Mouse (Mus musculus) gastrocnemius, postnatal 10 days (tissue): ENCODE data around the gene Oas1h. TPM values are rescaled to one million over a fixed set of nuclear protein-coding genes. Genes with fewer than 3 reads are reported as not detected.
"Not testable (repeated sequence)": the region's sequence is repeated elsewhere in the genome, so short reads cannot be mapped to it uniquely, and the experiment has no call there.

ENCODE experiments used
- DNase-seq: peaks from one replicate; pipeline ENCODE4 v3.0.0; 2021; ENCODE audit warnings: mixed read lengths
- long read RNA-seq, 2 experiments: library from polyadenylated mRNA; stranded (forward); transcript quantifications; one replicate each; pipeline ENCODE4 v2.0.0; 2021
- total RNA-seq, 2 experiments: library from RNA; stranded (reverse); gene quantifications; 2 replicates each; pipeline ENCODE4 v1.2.3; 2021

The Oas1h gene
- not detected for total RNA-seq
- long read RNA-seq, experiment 1, result 0 reads
- long read RNA-seq, experiment 2, result 0 reads

DNA sequence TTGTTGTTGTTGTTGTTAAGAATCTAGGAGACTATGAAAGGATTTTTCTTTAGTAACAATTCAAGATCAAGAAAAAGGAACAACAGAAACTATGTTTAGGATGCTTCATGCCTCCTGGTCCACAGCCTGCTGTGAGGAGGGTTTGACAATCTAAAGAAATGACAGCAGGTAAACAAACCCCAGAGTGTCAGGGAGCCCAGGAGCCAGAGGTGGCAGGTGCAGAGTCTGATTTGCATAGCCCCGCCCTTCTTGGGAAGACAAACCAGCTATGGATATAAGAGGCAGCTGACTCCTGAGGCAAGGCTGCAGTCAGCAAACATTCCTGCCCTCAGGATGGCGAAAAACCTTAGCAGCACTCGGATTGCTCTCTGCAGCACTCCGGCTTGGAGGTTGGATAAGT is at the start of gene Oas1h:
Gene Oas1h, plus strand, starts transcription at position 301 of the 400 bp plus-strand sequence.
- no peak for DNase-seq

DNA sequence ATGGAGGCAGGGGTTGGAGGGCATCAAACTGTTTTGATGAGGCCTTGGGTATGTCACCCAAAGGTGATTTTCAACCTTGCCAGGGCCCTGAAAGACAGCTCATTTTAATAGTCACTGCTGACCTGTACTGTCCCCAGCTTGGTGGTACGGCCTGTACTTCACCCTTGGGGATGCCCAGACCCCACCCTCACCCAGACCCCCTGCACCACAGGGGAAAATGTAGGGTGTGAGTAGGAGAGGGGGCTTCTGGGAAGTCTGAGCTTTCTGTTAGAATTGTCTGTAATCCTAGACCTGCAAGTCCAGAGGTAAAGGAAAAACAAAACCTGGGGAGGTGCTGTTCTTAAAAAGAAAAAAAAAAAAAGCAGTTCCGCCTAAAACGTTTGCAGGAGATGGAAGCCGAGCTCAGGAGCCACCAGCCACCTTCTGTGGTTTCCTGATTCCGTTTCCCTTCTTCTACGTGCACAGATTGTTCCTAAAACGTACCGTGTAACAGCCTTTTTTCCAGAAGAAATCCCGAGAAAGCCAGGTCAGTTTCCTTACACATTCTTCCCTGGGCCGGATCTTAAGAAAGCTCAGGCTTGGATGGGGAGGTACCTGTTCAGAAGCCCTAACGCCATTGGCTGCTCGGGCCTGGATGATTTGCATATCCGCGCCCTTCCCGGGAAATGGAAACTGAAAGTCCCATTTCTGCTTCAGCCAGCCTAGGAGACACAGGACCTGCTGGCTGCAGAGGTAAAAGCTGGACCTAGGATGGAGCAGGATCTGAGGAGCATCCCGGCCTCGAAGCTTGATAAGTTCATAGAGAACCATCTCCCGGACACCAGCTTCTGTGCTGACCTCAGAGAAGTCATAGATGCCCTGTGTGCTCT is 49.0 kb upstream of the Oas1h start, which contains the start of gene Oas1c:
Gene Oas1c, minus strand, starts transcription at position 564 of the 869 bp plus-strand sequence.
- DNase-seq, result peak; percentile 58

DNA sequence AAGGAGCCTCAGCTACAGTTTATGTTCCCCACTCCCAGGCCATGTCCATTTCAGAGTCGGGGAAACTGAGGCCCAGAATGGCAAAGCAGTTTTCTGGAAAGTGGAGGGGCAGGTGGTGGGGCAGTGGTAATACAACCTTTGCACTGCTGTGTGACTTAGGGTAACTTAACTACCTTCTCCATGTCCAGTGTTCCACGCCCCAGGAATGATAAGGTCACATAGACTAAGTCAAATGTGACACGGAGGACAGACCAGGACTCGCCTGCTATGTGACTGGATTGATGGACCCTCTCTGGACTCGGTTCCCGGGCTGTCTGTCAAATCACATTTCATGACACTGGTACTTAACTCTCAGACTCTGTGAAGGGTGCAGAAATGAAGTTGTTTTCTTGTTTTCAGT is 48.2 kb upstream of the Oas1h start:
- no peak for DNase-seq

DNA sequence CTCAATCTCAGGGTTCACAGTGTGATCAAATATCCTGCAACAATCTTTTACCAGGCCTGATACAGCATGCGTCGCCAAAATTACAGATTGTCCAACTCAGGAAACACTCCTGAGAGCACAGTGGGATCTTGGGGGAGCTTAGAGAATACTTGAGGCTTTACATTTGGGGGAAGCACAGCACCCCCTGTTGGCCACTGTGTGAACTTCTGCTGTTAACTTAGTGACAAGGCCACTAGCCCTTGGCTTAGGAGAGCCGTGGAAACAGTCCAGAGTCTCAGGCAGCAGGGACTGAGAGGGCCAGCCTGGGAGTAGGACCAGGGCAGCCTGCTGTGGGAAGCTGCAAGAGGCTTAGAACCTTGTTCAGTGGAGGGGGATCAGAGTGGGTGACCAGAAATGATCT is 45.3 kb upstream of the Oas1h start:
- no peak for DNase-seq

DNA sequence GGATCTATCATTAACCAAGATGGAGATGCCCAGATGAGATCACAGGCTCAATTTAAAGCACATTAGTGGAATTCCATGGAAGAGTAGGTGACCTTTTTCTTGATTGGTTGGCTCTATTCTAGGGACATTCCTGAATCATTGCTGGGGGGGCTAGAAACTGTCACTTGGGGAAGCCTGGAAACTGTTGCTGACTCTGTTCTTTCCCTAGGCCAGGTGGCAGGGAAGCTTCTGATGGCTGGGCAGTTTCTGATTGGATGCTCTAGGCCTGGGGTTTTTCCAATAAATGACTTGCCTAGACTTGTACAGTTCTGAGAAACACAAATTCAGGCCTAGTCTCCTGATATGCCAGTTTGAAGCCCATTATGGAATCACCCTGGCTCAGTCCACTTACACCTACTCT is 42.2 kb upstream of the Oas1h start:
- DNase-seq, result no peak

DNA sequence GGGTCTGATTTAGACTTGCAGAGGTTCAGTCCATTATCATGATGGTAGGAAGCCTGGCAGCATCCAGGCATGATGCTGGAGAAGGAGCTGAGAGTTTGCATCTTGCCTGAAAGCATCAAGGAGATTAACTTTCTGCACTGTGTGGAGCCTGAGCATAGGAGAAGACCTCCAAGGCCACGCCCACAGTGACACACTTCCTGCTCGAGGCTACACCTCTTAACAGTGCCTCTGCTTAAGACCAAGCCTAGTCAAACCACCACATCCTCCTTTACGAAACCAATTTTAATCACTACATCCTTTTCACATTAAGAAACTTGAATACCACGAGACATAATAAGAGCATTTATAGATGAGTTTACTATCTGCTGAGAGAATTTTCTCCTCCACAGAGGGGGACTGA is 30.2 kb upstream of the Oas1h start:
- DNase-seq, result no peak

DNA sequence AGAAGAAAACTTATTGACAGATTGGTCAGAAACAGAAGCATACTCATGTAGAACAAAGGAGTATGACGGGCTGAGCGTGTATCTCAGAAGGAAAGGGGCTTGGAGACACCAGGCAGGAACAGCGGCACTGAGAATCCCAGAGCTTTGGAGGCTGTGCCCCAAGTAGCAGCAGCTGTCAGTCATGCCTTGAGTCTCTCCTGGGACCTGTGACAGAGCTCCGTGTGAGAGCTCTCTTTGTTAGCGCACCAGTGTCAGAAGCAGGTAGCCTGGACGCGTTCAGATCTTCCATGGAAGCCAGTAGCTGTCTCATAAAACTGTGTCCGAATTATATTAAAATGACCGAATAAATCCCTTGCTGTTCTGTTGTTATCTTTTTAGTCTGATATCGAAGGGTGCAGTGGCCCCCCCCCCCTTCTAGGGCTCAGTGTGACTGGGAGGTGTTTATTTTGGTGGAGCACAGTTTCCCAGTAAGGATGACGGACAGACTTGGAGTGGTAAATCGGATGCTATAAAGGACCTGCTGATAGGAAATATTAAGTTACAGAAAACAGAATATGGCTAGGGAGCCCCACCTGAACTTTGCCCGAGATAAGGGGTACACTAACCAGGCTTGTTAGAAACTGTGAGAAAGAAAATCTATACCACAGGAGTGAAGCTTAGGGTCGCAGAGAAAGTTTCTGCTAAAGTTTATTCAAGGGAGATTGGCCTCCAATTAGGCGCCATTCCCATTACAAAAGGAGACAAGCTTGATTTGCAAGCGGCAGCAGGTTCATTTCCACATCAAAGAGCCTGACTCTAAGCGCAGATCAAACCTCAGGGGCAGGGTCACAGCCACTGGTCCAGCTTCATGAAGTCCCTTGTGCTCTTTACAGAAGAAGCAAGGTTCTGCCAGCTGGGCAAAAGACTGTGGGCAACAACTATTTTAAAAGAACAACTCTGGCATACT is 27.6 kb upstream of the Oas1h start:
- DNase-seq, result no peak

DNA sequence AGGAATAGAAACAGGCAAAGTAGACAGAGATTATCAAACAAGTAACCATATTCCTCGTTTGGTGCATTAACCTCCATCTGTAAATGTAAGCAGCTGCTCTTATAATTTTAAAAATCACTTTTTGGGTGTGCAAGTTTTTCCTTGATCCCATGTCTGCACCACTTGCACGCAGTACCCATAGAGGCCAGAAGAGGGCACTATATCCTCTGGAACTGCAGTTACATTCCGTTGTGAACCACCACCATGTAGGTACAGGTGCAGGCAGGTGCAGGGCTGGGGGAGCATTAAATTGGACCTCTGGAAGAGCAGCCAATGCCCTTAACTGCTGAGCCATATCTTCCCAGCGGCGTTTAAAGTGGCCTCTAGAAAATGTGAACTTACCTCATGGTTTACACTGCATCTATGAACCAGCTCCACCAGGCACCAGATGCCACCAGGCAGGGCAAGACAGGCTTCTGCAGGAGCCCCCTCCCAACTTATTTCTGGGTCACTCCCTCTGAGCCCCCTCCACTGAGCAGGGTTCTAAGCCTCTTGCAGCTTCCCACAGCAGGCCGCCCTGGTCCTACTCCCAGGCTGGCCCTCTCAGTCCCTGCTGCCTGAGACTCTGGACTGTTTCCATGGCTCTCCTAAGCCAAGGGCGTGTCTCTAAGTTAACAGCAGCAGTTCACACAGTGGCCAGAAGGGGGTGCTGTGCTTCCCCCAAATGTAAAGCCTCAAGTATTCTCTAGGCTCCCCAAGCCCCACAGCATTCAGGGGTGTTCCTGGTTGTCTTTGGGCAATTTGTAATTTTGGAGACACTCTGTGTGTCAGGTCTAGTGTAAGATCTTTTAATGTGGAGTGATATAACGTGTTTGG is 24.3 kb upstream of the Oas1h start:
- DNase-seq, result peak; percentile 32

DNA sequence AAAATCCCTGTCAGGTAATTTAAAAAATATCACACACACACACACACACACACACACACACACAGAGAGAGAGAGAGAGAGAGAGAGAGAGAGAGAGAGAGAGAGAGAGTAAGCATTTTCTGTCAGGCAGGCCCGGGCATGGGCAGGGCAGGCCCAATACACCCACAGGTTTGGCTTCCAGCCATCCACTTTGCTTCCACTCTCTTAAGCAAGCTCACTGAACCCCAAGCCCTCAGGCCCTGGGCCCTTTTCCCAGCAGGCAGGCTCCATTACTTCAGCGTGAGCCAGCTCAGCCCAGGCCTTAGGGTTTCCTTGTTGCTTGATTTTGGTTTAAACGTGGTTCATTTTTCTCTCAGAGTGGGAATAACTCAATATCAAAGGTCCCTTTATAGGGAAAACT is 16.5 kb upstream of the Oas1h start:
- no peak for DNase-seq

DNA sequence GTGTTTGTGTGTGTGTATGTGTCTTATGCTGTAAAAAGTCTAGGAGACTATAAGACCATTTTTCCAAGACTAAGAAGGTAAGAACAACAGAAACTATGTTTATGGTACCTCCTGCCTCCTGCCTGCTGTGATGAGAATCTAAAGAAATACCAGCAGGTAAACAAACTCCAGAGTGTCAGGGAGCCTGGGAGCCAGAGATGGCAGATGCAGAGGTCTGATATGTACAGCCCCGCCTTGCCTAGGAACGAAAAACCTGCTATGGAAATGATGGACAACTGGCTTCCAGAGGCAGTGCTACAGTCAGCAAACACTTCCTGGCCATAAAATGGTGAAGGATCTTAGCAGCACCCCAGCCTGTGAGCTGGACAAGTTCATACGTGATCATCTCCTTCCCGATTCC is 14.2 kb upstream of the Oas1h start, which contains the start of gene Oas1f:
Gene Oas1f, plus strand, starts transcription at position 301 of the 400 bp plus-strand sequence.
- DNase-seq, result no peak

DNA sequence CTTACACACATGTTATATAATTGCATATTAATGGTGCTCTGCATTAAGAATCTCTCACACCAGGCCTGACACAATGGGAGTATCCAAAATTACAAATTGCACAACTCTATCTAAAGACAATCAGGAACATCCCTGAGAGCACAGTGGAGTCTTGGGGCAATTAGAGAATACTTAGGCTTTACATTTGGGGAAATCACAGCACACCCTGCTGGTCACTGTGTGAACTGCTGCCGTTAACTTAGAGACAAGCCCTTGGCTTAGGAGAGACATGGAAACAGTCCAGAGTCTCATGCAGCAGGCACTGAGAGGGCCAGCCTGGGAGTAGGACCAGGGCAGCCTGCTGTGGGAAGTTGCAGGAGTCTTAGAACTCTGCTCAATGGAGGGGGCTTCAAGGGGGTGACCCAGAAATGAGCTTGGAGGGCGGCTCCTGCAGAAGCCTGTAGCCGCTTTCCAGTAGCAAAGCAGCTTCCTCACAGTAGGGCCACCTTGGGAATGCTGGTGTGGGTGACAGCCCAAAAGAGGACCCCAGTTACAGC is 11.6 kb upstream of the Oas1h start:
- peak; percentile 11 for DNase-seq

DNA sequence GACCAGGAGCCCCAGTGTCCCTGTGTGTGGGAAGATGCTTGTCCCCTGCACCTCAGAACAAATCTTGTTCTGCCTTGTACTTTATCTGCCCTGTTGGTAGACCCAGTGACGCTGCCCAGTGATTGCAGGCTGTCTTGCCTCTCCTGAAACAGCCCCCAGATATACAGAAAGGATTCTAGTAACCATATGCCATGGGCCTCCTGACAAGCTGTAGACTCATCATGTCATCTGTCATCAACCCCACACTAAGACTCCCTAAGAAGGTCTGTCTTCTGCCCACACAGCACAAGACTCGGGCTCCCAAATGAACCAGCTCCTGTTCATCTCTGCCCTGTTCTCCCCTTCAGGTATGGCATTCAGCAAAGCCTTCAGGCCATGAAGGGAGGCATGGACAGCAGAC is 2.0 kb upstream of the Oas1h start:
- DNase-seq, result no peak

DNA sequence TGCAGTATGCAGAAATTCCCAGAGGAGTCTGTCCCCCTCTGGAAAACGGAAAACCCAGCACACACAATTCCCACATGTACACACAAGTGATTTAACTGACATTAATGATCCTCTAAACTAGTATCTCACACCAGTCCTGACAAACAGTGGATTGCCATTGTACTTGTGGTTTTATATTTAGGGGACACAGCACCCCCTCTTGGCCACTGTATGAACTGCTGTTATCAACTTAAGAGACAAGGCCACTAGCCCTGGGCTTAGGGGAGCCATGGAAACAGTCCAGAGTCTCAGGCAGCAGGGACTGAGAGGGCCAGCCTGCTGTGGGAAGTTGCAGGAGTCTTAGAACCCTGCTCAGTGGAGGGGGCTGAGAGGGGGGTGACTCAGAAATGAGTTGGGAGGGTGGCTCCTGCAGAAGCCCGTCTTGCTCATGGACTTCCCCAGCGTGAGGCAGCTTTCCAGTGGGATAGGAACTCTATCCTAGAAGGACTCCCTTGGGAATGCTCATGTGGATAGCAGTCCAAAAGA is 4.2 kb downstream of the Oas1h start:
- no peak for DNase-seq

DNA sequence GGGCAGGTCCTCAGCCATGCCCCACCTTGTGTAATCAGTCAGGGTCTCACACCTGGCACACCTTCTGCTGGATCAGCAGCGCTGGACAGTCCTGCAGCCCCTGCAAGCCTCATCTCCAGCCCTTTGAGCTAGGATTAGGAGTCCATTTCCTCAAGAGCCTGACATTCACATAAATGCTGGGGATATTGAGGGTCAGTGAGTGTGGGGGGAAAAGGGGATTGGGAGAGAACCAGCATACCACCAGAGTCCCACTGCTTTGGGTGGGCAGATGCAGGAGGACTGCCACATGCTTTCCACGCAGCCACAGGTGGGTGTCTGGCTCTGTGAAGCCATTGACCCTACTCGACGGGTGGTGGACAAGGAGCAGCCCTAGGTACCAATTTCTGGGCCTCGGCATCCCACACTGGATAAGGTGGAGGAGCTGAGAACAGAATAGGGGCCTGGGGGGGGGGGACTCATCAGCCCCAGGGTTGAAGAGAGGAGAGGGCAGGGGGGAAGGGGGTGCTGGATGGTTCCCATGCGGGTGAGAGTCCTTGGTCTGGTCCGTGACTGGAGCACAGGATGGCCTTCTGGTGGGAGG is 8.3 kb downstream of the Oas1h start:
- no peak for DNase-seq

DNA sequence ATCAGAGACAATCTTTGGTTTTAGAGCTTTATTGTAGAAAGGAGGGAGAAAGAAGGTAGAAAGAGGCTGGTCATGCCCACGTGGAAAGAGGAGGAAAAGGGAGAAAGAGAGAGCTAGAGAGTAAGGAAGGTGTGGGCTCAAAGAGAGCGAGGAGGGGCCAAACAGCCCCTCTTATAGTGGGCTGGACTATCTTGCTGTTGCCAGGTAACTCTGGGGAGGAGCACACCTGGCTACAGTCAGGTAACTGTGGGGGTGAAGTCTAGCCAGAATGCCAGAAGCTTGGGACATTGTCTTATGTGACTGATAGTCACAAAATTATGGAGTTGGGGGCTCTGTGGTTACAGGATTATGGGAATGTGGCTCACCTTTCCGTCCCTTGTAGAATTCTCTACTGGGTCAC is 8.9 kb downstream of the Oas1h start:
- no peak for DNase-seq

DNA sequence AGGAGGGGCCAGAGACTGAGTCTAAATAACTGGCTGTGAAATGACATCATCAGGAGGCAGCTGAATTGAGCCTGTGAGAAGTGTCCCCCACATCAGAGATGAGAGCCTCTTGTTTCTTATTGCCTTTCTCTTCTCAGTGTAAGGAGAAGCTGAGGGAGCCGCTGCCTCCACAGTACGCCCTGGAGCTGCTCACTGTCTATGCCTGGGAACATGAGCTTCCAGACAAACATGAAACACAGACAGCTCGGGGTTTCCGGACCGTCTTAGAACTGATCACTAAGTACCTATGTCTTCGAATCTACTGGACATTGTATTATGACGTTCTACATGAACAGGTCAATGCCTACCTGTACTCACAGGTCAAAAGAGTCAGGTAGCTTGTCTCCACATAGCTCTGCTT is 9.6 kb downstream of the Oas1h start:
- DNase-seq, result no peak

DNA sequence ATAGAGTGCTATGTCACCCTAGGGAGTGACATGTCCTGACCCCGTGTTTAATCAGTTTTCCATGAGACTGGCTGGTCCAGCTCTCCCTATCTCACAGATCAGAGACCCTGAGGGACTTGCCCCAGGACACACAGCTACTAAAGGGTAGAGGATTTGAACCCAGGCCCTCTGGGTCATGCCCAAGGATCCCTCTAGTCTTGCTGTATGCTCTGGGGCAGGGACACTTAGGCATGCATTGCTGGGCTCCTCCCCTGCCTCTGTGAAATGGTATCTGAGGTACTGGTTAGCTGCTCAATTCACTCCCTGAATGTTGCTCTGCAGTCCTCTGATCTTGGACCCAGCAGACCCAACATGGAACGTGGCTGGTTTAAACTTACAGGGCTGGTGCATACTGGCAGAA is 10.2 kb downstream of the Oas1h start:
- DNase-seq, result no peak

DNA sequence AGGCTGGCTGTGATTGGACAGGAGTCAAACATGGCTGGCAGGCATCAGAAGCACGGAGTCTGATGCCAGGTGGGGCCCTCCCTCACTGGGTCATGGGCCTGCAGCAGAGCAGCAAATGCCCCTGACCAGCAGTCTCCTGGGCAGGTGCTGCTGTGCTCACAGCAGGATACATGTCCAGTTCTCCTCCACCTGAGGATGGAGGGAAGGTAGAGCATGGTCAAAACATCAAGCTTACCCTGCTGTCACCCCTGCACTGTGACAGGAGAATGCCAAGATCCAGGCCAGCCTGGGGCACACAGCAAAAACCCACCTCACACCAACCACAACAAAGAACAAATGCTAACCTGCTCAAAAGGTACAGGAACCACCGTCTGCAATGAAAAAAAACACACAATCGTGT is 15.6 kb downstream of the Oas1h start:
- DNase-seq, result not testable (repeated sequence)

DNA sequence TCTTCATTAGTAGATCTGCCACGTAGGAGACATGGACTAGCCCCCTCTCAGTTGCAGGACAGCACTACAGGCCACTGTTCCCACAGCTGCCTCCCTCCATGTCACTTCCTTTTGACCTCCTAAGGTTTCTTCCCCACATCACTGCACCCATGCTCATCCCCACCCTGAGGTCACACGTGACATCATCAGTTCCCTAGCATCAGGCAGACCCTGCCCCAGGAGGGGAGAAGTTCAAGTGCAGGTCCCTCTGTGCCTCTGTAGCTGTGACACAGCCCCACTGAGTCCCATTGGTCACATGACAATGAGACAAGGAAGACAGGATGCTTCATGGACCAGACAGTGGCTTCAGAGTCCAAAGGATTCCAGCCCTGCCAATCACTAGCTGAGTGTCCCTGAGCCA is 16.2 kb downstream of the Oas1h start:
- not testable (repeated sequence) for DNase-seq

DNA sequence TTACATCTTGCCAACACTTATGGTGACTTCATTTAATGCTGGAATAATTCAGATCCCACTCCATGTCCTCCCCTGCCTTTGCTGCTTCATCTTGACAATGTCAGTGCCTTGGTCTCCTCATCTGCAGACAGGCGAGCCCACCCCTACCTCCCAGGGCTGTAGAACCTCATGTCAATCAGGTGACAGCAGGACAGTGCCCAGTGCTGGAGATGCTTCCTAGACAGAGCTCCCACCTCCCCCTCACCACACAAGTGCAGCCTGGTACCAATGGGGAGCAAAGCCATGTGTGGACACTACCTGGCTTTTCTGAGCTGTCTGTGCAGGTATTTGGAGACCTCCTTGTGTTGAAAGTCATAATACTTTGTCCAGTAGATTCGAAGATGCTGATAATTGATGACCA is 17.6 kb downstream of the Oas1h start:
- not testable (repeated sequence) for DNase-seq

DNA sequence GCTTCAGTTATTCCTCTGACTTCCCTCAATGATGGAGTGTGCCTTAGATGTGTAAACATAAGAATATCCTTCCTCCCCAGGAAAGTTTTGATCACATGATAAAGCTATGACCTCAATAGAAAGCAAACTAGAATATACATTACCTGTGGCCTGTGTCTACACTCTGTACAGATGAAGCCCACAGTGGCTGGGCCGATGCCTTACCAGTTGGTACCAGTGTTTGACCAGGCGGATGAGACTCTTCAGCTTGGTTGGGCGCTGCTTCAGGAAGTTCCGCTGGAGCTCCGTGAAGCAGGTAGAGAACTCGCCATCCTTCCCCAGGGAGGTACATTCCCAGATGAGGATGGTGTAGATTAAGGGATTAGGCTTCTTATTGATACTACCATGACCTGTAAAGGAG is 20.5 kb downstream of the Oas1h start:
- DNase-seq, result not testable (repeated sequence)
